Mouse (Mus musculus) heart, postnatal 4 days (tissue): ENCODE measurements around the gene E2f4. TPM values are rescaled to one million over a fixed set of nuclear protein-coding genes. Genes with fewer than 3 reads are reported as not detected.

Experiments
- DNase-seq: peaks from one replicate; pipeline ENCODE4 v3.0.0; 2021
- total RNA-seq, 2 experiments: library from RNA; stranded (reverse); gene quantifications; 2 replicates each; pipeline ENCODE4 v1.2.3; 2021

E2f4 gene
- total RNA-seq, 2 experiments from 2014 or later: 29.5 to 32.4 TPM

- DNase-seq: no peak
Observed at GRCm38 (mm10) chr8:105294776-105295175, 2.7 kb upstream of the E2f4 start.

- no peak for DNase-seq
Observed at GRCm38 (mm10) chr8:105295256-105295655, 2.2 kb upstream of the E2f4 start.

GRCm38 (mm10) chr8:105295895-105296573 lies 1.4 kb upstream of the E2f4 start, which contains the start of gene Exoc3l:
Exoc3l (minus strand) TSS chr8:105296101.
- no peak for DNase-seq

GRCm38 (mm10) chr8:105298351-105299252 lies 1.1 kb downstream of the E2f4 start:
- no peak for DNase-seq

- no peak for DNase-seq
Observed at GRCm38 (mm10) chr8:105299962-105300361, 2.5 kb downstream of the E2f4 start.

- DNase-seq: no peak
Observed at GRCm38 (mm10) chr8:105303396-105303795, 5.9 kb downstream of the E2f4 start.

- no peak for DNase-seq
Observed at GRCm38 (mm10) chr8:105303874-105304273, 6.4 kb downstream of the E2f4 start.

- DNase-seq: peak; percentile 10
Observed at GRCm38 (mm10) chr8:105304325-105305210, 7.1 kb downstream of the E2f4 start.

GRCm38 (mm10) chr8:105305211-105306145 lies 8.0 kb downstream of the E2f4 start, which contains the start of gene Elmo3:
Elmo3 (plus strand) TSS chr8:105305601.
- DNase-seq: peak; percentile 70

- peak; percentile 14 for DNase-seq
Observed at GRCm38 (mm10) chr8:105306146-105306691, 8.8 kb downstream of the E2f4 start.

- DNase-seq: no peak
Observed at GRCm38 (mm10) chr8:105307670-105308069, 10.2 kb downstream of the E2f4 start.

GRCm38 (mm10) chr8:105308428-105308827 lies 11.0 kb downstream of the E2f4 start:
- DNase-seq: no peak

GRCm38 (mm10) chr8:105309142-105309847 lies 11.8 kb downstream of the E2f4 start:
- no peak for DNase-seq

GRCm38 (mm10) chr8:105310118-105310517 lies 12.7 kb downstream of the E2f4 start:
- no peak for DNase-seq

- no peak for DNase-seq
Observed at GRCm38 (mm10) chr8:105311718-105312117, 14.3 kb downstream of the E2f4 start.

- DNase-seq: no peak
Observed at GRCm38 (mm10) chr8:105312891-105313481, 15.5 kb downstream of the E2f4 start.

GRCm38 (mm10) chr8:105313622-105314402 lies 16.3 kb downstream of the E2f4 start:
- DNase-seq: no peak

GRCm38 (mm10) chr8:105315073-105315769 lies 17.8 kb downstream of the E2f4 start:
- DNase-seq: no peak
